Mouse (Mus musculus): ENCODE data around the gene Taar7f. TPM values are rescaled to one million over a fixed set of nuclear protein-coding genes. Genes with fewer than 3 reads are reported as not detected.
"Not testable (repeated sequence)": the region's sequence is repeated elsewhere in the genome, so short reads cannot be mapped to it uniquely, and the experiment has no call there.

The Taar7f gene
- not detected in 2 replicates for polyA plus RNA-seq (2016; fragmentation: Nextera tagmentation; extraction: Ambion mirVana)

DNA sequence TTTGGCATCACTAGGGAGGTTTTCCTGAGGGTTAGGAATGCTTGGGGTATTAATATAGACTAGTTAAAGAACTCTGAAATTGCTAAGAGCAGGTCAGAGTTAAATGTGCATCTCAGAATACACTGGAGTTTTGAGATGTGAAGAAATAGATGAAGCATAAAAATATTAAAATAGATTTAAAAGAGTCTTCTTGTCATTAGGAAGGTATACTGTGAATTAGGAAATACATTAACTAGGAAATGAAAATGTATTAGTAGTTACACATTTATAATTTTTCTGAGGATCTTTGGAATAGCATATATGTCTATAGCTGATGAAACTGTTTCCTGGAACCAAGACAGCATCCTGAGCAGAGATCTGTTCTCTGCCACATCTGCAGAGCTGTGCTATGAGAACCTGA, at the start of gene Taar7f:
Taar7f (plus strand) TSS at position 301 of the 400 bp plus-strand sequence.
- Histone ChIP-seq H3K27me3 (no peaks in the 10 kb centered on the region), H3K9me3 (replicated peaks) (no peaks in the 10 kb centered on the region), H3K36me3 (no peaks in the 10 kb centered on the region), H3K9ac (no peak within 1 kb of the TSS), H3K4me3 (no peak within 1 kb of the TSS), H3K27ac (no peak within 1 kb of the TSS), H3K4me1 (no peaks in the 10 kb centered on the region), H3K4me2 (replicated peaks) (no peak within 1 kb of the TSS)
- ATAC-seq (ENCODE audit: low FRiP score), result no peak

DNA sequence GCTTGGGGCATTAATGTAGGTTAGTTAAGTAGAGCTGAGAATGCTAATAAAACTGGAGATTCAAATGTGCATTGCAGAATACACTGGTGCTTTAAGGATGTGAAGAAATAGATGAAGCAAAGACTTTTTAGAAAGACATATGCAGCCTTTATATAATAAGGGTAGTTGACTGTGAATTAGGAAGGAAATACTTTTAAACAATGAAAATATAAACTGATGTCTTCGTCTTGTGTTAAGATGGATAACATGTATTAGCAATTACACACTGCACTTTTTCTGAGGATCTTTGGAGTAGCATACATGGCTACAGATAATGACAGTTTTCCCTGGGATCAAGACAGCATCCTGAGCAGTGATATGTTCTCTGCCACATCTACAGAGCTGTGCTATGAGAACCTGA, 49.7 kb upstream of the Taar7f start, which contains the start of gene Taar7b:
Taar7b (plus strand) TSS at position 301 of the 400 bp plus-strand sequence.
- Histone ChIP-seq H3K4me1 (no peaks in the 10 kb centered on the region), H3K9me3 (replicated peaks) (no peaks in the 10 kb centered on the region), H3K27ac (no peak within 1 kb of the TSS), H3K9ac (no peak within 1 kb of the TSS), H3K36me3 (no peaks in the 10 kb centered on the region), H3K27me3 (no peaks in the 10 kb centered on the region), H3K4me2 (replicated peaks) (no peak within 1 kb of the TSS), H3K4me3 (no peak within 1 kb of the TSS)
- no peak for ATAC-seq (ENCODE audit: low FRiP score)
- 94% methylated on average over 1 of the region's 1 CpGs for WGBS

DNA sequence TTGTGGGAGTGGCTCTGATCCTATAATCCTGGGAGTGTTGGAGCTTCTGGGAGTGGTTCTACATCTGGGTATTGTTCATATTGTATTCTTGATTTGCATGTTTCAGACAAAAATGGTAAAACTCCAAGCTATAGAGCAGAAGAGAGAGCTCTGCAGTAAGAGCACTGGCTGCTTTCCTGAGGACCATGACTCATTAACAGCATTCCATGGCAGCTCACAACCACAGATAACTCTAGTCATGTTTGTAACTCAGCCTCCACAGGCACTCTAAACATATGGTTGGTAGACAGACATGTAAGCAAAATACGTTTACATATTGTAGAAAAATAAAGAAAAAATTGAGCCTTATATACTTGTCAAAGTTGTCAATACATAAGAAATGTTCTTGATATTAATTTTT, 42.9 kb upstream of the Taar7f start:
- no peak for ATAC-seq (ENCODE audit: low FRiP score)
- Histone ChIP-seq H3K4me2 (replicated peaks) (no peak overlapping the region), H3K4me1 (no peaks in the 10 kb centered on the region), H3K9me3 (replicated peaks) (no peaks in the 10 kb centered on the region), H3K27me3 (no peaks in the 10 kb centered on the region), H3K9ac (no peak overlapping the region), H3K27ac (no peak overlapping the region), H3K36me3 (no peaks in the 10 kb centered on the region), H3K4me3 (no peak overlapping the region)
- 78% methylated on average over 1 of the region's 1 CpGs for WGBS

DNA sequence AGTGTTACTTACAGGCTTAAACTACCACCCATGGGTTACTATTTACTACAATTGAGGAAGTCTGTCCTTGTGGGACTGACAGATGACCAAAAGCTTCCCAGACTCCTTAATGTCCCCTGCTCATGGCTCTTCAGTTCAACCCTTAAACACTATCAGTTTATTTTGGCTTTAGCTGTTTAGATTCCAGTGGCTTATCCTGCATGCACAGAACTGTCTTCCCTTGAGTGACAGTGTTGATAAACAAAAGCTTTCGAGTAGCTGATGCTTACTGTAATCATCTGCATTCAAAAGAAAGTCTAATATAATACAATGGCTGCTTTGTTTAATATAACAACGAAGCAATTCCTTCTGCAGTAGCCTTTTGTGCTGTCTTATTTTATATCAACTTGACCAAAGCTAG, 42.3 kb upstream of the Taar7f start:
- H3K4me3 ChIP-seq, result no peak overlapping the region
- H3K9ac ChIP-seq, result no peak overlapping the region
- H3K27ac ChIP-seq, result no peak overlapping the region
- H3K4me1 ChIP-seq, result no peaks in the 10 kb centered on the region
- 59% methylated on average over 2 of the region's 2 CpGs for WGBS
- no peaks in the 10 kb centered on the region for H3K9me3 ChIP-seq (replicated peaks)
- H3K36me3 ChIP-seq, result no peaks in the 10 kb centered on the region
- H3K4me2 ChIP-seq (replicated peaks), result no peak overlapping the region
- ATAC-seq (ENCODE audit: low FRiP score), result no peak
- H3K27me3 ChIP-seq, result no peaks in the 10 kb centered on the region

DNA sequence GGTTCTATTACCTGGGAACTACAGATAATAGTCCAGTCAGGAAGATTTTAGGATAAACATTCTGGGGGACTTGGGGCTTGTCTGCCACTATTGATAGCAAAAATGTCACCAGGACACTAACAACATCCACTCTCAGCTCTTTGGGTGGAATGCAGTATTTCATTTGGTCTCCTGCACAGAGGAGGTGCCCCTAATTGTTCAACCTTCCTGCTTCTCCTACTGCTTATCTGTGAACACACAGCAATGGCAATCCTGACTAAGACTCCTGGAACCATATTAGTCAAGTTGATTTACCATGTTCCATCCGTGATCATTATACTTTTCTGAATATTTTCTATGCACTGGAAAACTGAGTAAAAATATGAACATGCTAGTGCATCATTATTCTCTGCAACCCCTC, 41.2 kb upstream of the Taar7f start:
- Histone ChIP-seq H3K27ac (no peak overlapping the region), H3K4me1 (no peaks in the 10 kb centered on the region), H3K36me3 (no peaks in the 10 kb centered on the region), H3K27me3 (no peaks in the 10 kb centered on the region), H3K9me3 (replicated peaks) (no peaks in the 10 kb centered on the region), H3K4me2 (replicated peaks) (no peak overlapping the region), H3K9ac (no peak overlapping the region), H3K4me3 (no peak overlapping the region)
- 76% methylated on average over 1 of the region's 1 CpGs for WGBS
- no peak for ATAC-seq (ENCODE audit: low FRiP score)

DNA sequence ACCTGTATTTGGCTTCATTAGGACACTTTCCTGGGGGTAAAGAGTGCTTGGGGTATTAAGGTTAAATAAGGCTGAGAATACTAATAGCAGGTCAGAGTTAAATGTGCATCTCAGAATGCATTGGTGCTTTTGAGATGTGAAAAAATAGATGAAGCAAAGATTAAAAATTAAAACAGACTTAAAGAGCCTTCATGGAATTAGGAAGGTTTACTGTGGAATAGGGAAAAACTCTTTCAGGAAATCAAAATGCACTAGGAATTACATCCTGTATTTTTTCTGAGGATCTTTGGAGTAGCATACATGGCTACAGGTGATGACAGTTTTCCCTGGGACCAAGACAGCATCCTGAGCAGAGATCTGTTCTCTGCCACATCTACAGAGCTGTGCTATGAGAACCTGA, 22.4 kb upstream of the Taar7f start, which contains the start of gene Taar7d:
Taar7d (plus strand) TSS at position 301 of the 400 bp plus-strand sequence.
- no peaks in the 10 kb centered on the region for H3K9me3 ChIP-seq (replicated peaks)
- H3K9ac ChIP-seq, result no peak within 1 kb of the TSS
- H3K4me2 ChIP-seq (replicated peaks), result no peak within 1 kb of the TSS
- no peaks in the 10 kb centered on the region for H3K27me3 ChIP-seq
- no peak for ATAC-seq (ENCODE audit: low FRiP score)
- no peak within 1 kb of the TSS for H3K4me3 ChIP-seq
- H3K27ac ChIP-seq, result no peak within 1 kb of the TSS
- no peaks in the 10 kb centered on the region for H3K4me1 ChIP-seq
- no peaks in the 10 kb centered on the region for H3K36me3 ChIP-seq

DNA sequence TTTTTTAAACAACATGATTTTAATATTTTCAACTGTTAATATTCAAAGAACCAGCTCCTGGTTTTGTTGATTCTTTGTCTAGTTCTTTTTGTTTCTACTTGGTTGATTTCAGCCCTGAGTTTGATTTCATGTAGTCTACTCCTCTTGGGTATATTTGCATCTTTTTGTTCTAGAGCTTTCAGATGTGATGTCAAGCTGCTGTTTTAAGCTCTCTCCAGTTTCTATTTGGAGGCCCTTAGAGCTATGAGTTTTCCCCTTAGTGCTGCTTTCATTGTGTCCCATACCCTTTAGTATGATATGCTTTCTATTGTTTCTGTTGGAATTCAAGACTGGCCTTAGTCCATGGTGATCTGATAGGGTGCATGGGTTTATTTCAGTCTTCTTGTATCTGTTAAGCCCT, 18.0 kb upstream of the Taar7f start:
- no peak overlapping the region for H3K27ac ChIP-seq
- H3K9ac ChIP-seq, result no peak overlapping the region
- H3K4me2 ChIP-seq (replicated peaks), result no peak overlapping the region
- no peaks in the 10 kb centered on the region for H3K36me3 ChIP-seq
- H3K9me3 ChIP-seq (replicated peaks), result no peaks in the 10 kb centered on the region
- H3K4me3 ChIP-seq, result no peak overlapping the region
- H3K4me1 ChIP-seq, result no peaks in the 10 kb centered on the region
- H3K27me3 ChIP-seq, result no peaks in the 10 kb centered on the region
- no peak for ATAC-seq (ENCODE audit: low FRiP score)

DNA sequence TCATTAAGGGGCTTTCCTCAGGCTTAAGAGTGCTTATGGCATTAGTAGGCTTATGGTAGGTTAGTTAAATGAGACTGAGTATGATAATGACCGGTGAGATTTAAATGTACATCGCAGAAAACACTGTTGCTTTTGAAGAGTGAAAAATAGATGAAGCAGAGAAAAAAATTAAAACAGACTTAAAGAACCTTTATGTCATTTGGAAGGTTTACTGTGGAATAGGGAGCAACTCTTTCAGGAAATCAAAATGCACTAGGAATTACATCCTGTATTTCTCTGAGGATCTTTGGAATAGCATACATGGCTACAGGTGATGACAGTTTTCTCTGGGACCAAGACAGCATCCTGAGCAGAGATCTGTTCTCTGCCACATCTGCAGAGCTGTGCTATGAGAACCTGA, 12.0 kb upstream of the Taar7f start, which contains the start of gene Taar7e:
Taar7e (plus strand) TSS at position 301 of the 400 bp plus-strand sequence.
- H3K9me3 ChIP-seq (replicated peaks), result no peaks in the 10 kb centered on the region
- no peaks in the 10 kb centered on the region for H3K27me3 ChIP-seq
- no peak within 1 kb of the TSS for H3K27ac ChIP-seq
- no peak for ATAC-seq (ENCODE audit: low FRiP score)
- H3K4me2 ChIP-seq (replicated peaks), result no peak within 1 kb of the TSS
- H3K4me1 ChIP-seq, result no peaks in the 10 kb centered on the region
- H3K36me3 ChIP-seq, result no peaks in the 10 kb centered on the region
- H3K9ac ChIP-seq, result no peak within 1 kb of the TSS
- WGBS, result 85% methylated on average over 2 of the region's 2 CpGs
- H3K4me3 ChIP-seq, result no peak within 1 kb of the TSS

DNA sequence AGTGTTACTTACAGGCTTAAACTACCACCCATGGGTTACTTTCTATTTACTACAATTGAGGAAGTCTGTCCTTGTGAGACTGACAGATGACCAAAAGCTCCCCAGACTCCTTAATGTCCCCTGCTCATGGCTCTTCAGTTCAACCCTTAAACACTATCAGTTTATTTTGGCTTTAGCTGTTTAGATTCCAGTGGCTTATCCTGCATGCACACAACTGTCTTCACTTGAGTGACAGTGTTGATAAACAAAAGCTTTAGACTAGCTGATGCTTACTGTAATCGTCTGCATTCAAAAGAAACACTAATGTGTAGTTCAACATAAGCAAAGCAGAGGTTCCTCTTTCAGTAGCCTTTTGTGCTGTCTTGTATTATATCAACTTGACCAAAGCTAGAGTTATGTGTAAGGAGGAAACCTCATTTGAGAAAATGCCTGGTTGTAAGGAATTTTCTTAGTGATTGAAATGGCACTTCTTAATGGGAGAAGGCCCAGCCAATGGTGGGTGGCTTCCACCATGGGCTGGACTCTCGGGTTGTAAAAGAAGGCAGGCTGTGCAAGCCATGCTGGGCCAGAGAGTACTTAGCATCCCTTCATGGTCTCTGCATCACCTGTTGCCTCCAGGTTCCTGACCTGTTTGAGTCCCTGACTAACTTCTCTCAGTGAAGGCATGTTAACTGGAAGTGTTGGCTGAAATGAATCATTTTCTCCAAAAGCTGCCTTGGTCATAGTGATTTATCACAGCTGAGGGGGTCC, 9.0 kb upstream of the Taar7f start:
- H3K27ac ChIP-seq, result no peak overlapping the region
- H3K9ac ChIP-seq, result no peak overlapping the region
- no peak overlapping the region for H3K4me2 ChIP-seq (replicated peaks)
- no peaks in the 10 kb centered on the region for H3K36me3 ChIP-seq
- no peaks in the 10 kb centered on the region for H3K27me3 ChIP-seq
- H3K9me3 ChIP-seq (replicated peaks), result no peaks in the 10 kb centered on the region
- H3K4me3 ChIP-seq, result no peak overlapping the region
- no peaks in the 10 kb centered on the region for H3K4me1 ChIP-seq
- WGBS, result 86% methylated on average over 2 of the region's 2 CpGs
- ATAC-seq (ENCODE audit: low FRiP score), result no peak

DNA sequence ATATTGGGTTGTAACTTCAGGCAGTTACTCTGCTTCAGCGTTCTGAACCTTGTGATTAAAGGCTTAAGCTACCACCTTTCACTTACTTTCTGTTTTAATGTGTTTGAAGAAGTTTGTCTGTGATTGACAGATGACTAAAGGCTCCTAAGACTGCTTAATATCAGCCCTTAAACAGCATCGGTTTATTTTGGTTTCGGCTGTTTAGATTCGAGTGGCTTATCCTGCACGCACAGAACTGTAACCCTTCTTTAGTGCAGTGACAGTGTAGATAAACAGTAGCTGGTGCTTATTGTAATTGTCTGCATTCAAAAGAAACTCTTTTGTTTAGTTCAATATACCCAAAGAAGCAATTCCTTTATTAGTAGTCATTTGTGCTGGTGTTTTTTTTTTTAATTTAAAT, 2.7 kb downstream of the Taar7f start:
- no peak overlapping the region for H3K4me3 ChIP-seq
- H3K9ac ChIP-seq, result no peak overlapping the region
- no peak overlapping the region for H3K4me2 ChIP-seq (replicated peaks)
- H3K36me3 ChIP-seq, result no peaks in the 10 kb centered on the region
- H3K4me1 ChIP-seq, result no peaks in the 10 kb centered on the region
- 87% methylated on average over 5 of the region's 5 CpGs for WGBS
- no peaks in the 10 kb centered on the region for H3K27me3 ChIP-seq
- no peak overlapping the region for H3K27ac ChIP-seq
- no peak for ATAC-seq (ENCODE audit: low FRiP score)
- no peaks in the 10 kb centered on the region for H3K9me3 ChIP-seq (replicated peaks)

DNA sequence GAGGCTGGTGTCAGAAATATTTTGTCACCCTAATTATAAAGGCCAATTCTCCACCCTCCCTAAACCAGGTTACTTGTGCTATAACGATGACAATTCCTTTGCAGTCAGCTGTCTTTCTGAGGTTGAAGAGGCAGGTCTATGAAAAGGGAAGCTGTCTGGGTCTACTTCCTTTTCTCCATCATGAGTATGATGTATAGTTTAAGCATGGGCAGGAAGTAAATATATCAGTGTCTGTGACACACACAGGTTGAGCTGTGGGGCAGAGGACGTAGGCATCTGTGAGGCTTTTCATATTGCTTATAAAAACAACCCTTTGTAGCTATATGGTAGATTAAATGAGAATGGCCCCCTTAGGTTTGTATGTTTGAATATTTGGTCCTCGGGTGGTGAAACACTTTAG, 9.7 kb downstream of the Taar7f start:
- no peak for ATAC-seq (ENCODE audit: low FRiP score)
- Histone ChIP-seq H3K27me3 (no peaks in the 10 kb centered on the region), H3K4me2 (replicated peaks) (no peak overlapping the region), H3K9ac (no peak overlapping the region), H3K4me3 (no peak overlapping the region), H3K36me3 (no peaks in the 10 kb centered on the region), H3K4me1 (no peaks in the 10 kb centered on the region), H3K27ac (no peak overlapping the region), H3K9me3 (replicated peaks) (no peaks in the 10 kb centered on the region)
- 87% methylated on average over 3 of the region's 3 CpGs for WGBS

DNA sequence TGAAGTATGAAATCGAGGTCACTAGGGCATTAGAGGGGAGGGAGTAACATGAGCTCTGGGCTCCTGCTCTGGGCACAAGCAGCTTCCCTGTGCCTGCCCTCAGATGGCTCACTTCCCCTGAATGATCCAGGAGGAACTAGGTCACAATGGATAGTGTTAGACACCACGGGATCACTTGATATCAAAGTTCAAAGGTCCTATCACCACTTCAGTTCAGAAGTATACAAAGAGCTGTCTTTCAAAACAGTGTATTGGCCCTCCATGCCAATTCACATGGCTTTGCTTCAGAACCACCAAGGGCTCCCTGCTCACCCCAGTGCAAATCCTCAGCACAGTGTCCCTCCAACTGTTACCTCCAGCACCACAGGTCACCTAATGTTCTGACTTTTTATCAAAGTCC, 25.4 kb downstream of the Taar7f start:
- WGBS, result 47% methylated on average over 2 of the region's 2 CpGs

DNA sequence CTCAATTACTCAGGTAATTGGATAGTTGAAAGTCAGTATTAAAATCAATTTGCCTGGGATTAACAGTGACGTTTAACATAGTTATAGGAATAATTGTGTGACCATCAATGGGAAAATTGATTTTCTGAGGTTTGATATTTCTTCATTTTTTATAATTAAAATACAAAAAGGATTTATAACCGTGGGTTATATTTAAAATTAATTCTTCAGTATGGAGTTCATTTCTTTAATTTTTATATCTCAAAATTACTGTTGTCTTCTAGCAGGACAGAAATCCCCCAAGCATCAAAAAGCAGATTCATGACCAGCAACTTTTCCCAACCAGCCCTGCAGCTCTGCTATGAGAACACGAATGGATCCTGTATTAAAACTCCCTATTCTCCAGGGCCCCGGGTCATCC, 26.9 kb downstream of the Taar7f start, which contains the start of gene Taar8a:
Taar8a (plus strand) TSS at position 301 of the 400 bp plus-strand sequence.
- not testable (repeated sequence) for H3K9ac ChIP-seq; H3K27me3 ChIP-seq; H3K4me3 ChIP-seq; H3K36me3 ChIP-seq; H3K27ac ChIP-seq; H3K4me2 ChIP-seq (replicated peaks); H3K9me3 ChIP-seq (replicated peaks); ATAC-seq (ENCODE audit: low FRiP score); H3K4me1 ChIP-seq
- 83% methylated on average over 2 of the region's 4 CpGs for WGBS

More for the DNA sequence above, 25.4 kb downstream of the Taar7f start:
- H3K27ac ChIP-seq; H3K27me3 ChIP-seq; H3K9me3 ChIP-seq (replicated peaks); H3K9ac ChIP-seq; H3K4me3 ChIP-seq; H3K4me2 ChIP-seq (replicated peaks); H3K36me3 ChIP-seq; H3K4me1 ChIP-seq; ATAC-seq (ENCODE audit: low FRiP score): not testable (repeated sequence)

All from hindbrain, embryonic 12.5 days (tissue).